Mouse (Mus musculus) heart, embryonic 14.5 days (tissue): ENCODE results near the gene Zbtb20. TPM values are rescaled to one million over a fixed set of nuclear protein-coding genes. Genes with fewer than 3 reads are reported as not detected.

Experiments used
- ATAC-seq: fragments of 200-750 bp; cut with Nextera tagmentation; 2 replicates; pipeline ENCODE4 v1.8.0; 2017; ENCODE audit warnings: low read depth, moderate TSS enrichment; ENCODE audit not compliant: insufficient number of reproducible peaks, insufficient read depth, low FRiP score
- H3K27ac ChIP-seq, 2 experiments: fragments of 200-500 bp in 1 of 2; fragments of 300-500 bp in 1 of 2; sonication (generic) in 1 of 2; replicated peaks in 1 of 2; 2 replicates each; pipeline ENCODE4 v1.5.1; 2012 to 2014; ENCODE audit warnings: low read depth in 2 of 2, low read length in 2 of 2, control low read depth in 1 of 2, mild to moderate bottlenecking in 1 of 2, mixed read lengths in 1 of 2; ENCODE audit not compliant: control insufficient read depth in 1 of 2, insufficient read depth in 1 of 2
- H3K27me3 ChIP-seq: fragments of 300-500 bp; sonication (generic); 2 replicates; pipeline ENCODE4 v1.6.1; 2014; ENCODE audit warnings: mild to moderate bottlenecking, low read length, control low read depth; ENCODE audit not compliant: control insufficient read depth, insufficient read depth
- H3K36me3 ChIP-seq: fragments of 300-500 bp; sonication (generic); 2 replicates; pipeline ENCODE4 v1.6.1; 2014; ENCODE audit warnings: mild to moderate bottlenecking, control low read depth, low read length, mixed read lengths; ENCODE audit not compliant: control insufficient read depth, insufficient read depth
- H3K4me1 ChIP-seq, 2 experiments: fragments of 200-500 bp in 1 of 2; fragments of 300-500 bp in 1 of 2; sonication (generic) in 1 of 2; 2 replicates each; pipeline ENCODE4 v1.6.1; 2012 to 2014; ENCODE audit warnings: low read length in 2 of 2, control low read depth in 1 of 2, mixed read lengths in 1 of 2; ENCODE audit not compliant: control insufficient read depth in 2 of 2, insufficient read depth in 2 of 2
- H3K4me2 ChIP-seq: fragments of 300-500 bp; sonication (generic); 2 replicates; pipeline ENCODE4 v1.6.1; 2014; ENCODE audit warnings: mild to moderate bottlenecking, low read length
- H3K4me3 ChIP-seq, 2 experiments: fragments of 200-500 bp in 1 of 2; fragments of 300-500 bp in 1 of 2; sonication (generic) in 1 of 2; 2 replicates each; pipeline ENCODE4 v1.5.1; 2012 to 2014; ENCODE audit warnings: low read length in 2 of 2, mild to moderate bottlenecking in 2 of 2, control low read depth in 1 of 2, low read depth in 1 of 2, moderate library complexity in 1 of 2; ENCODE audit not compliant: control insufficient read depth in 1 of 2, insufficient read depth in 1 of 2
- H3K9ac ChIP-seq: fragments of 300-500 bp; sonication (generic); 2 replicates; pipeline ENCODE4 v1.6.1; 2014; ENCODE audit warnings: mild to moderate bottlenecking, low read length
- H3K9me3 ChIP-seq: fragments of 300-500 bp; sonication (generic); 2 replicates; pipeline ENCODE4 v1.6.1; 2016; ENCODE audit warnings: low read length, control low read depth; ENCODE audit not compliant: control insufficient read depth
- WGBS: fragments of 180-500 bp; shearing (Covaris S2); extraction: QIAGEN DNeasy Blood & Tissue Kit; methylation state at CpG from one replicate; pipeline ENCODE4 v1.1.7; 2014; 5-methylcytosine and 5-hydroxymethylcytosine counted together
- polyA plus RNA-seq: library from polyadenylated mRNA; unstranded; fragments of >200 nt; fragmentation: Nextera tagmentation; extraction: Ambion mirVana; gene quantifications from 2 replicates; pipeline ENCODE4 v1.2.1, GENCODE M21; 2014

Zbtb20 gene
- polyA plus RNA-seq, 1 experiment from 2014 or later = 50.3 TPM

- H3K9me3 ChIP-seq = no peaks in the 10 kb centered on the region
- H3K27ac ChIP-seq = no peak overlapping the region
- H3K9ac ChIP-seq = no peak overlapping the region
- peaks cover 0 to 5% of the 10 kb centered on the region in 2 experiments; a peak in 2 of 4 replicates for H3K4me1 ChIP-seq
- ATAC-seq = no peak
- H3K36me3 ChIP-seq = no peaks in the 10 kb centered on the region
- H3K4me3 ChIP-seq = no peak overlapping the region
- 53% methylated on average over 2 of the region's 2 CpGs for WGBS
- no peak overlapping the region for H3K4me2 ChIP-seq
- no peaks in the 10 kb centered on the region for H3K27me3 ChIP-seq
These were observed 644.6 kb downstream of the Zbtb20 start for GRCm38 (mm10) chr16:43520274-43520673.

DNA sequence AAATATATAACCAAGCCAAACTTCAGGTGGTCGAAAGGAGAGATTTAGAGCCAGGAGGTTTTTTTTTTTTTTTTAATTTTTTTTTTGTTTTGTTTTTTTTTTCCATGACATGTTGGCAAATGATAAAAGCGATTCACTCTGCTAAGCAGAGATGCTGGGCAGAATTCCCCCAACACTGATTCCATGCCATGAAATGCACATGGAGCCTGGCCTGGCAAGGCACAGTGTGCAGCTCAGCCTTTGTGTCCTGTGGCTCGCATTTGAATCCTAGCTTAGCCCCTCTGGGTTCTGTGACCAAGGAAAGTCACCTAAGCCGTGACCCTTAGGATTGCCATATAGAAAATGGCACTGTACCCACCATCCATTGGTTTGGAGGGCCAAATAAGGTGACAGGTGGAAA lies 646.8 kb downstream of the Zbtb20 start:
- ATAC-seq = no peak
- Histone ChIP-seq H3K4me3 (no peak overlapping the region), H3K4me2 (no peak overlapping the region), H3K27me3 (no peaks in the 10 kb centered on the region), H3K27ac (no peak overlapping the region), H3K36me3 (no peaks in the 10 kb centered on the region), H3K9ac (no peak overlapping the region), H3K4me1 (no peaks in the 10 kb centered on the region; a peak in 1 of 4 replicates), H3K9me3 (no peaks in the 10 kb centered on the region)
- WGBS = 93% methylated on average over 4 of the region's 4 CpGs

GRCm38 (mm10) chr16:43524179-43524578 lies 648.5 kb downstream of the Zbtb20 start:
- Histone ChIP-seq H3K27me3 (no peaks in the 10 kb centered on the region), H3K4me1 (no peaks in the 10 kb centered on the region; a peak in 1 of 4 replicates), H3K9me3 (no peaks in the 10 kb centered on the region), H3K4me3 (no peak overlapping the region), H3K27ac (no peak overlapping the region), H3K4me2 (no peak overlapping the region), H3K9ac (no peak overlapping the region), H3K36me3 (no peaks in the 10 kb centered on the region)
- 85% methylated on average over 9 of the region's 9 CpGs for WGBS
- no peak for ATAC-seq

GRCm38 (mm10) chr16:43525624-43526023 lies 649.9 kb downstream of the Zbtb20 start:
- Histone ChIP-seq H3K9ac (no peak overlapping the region), H3K4me3 (no peak overlapping the region), H3K27ac (no peak overlapping the region), H3K4me2 (no peak overlapping the region), H3K27me3 (no peaks in the 10 kb centered on the region), H3K36me3 (no peaks in the 10 kb centered on the region), H3K4me1 (no peaks in the 10 kb centered on the region), H3K9me3 (no peaks in the 10 kb centered on the region)
- 92% methylated on average over 6 of the region's 6 CpGs for WGBS
- no peak for ATAC-seq

- H3K9ac ChIP-seq = no peak overlapping the region
- WGBS = 61% methylated on average over 1 of the region's 1 CpGs
- no peaks in the 10 kb centered on the region for H3K4me1 ChIP-seq
- no peaks in the 10 kb centered on the region for H3K36me3 ChIP-seq
- no peak overlapping the region for H3K27ac ChIP-seq
- no peak for ATAC-seq
- no peaks in the 10 kb centered on the region for H3K9me3 ChIP-seq
- no peaks in the 10 kb centered on the region for H3K27me3 ChIP-seq
- no peak overlapping the region for H3K4me2 ChIP-seq
- H3K4me3 ChIP-seq = no peak overlapping the region
These were observed 652.6 kb downstream of the Zbtb20 start for GRCm38 (mm10) chr16:43528300-43528699.

DNA sequence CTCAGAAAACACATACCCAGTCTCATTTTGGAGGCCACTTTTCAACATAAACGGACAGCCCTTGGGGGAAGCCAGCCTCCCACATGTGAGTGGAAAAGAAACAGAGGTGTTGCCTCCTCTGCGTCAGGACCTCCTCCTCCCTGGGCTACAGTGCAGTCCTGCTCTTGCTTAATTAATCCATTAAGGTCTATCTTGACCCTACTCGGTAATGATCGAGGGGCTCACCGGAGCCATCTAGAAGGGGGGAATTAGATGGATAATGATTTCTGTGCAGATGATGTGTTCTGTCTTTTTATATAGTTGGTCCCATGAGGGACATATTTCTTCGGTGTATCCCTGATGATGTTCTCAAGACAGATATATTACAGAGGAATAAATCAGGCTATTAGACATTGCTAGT lies 655.6 kb downstream of the Zbtb20 start:
- Histone ChIP-seq H3K9ac (no peak overlapping the region), H3K27me3 (no peaks in the 10 kb centered on the region), H3K4me3 (no peak overlapping the region), H3K36me3 (no peaks in the 10 kb centered on the region), H3K9me3 (no peaks in the 10 kb centered on the region), H3K27ac (no peak overlapping the region), H3K4me2 (no peak overlapping the region), H3K4me1 (no peaks in the 10 kb centered on the region; a peak in 1 of 4 replicates)
- ATAC-seq = no peak
- 90% methylated on average over 6 of the region's 6 CpGs for WGBS

GRCm38 (mm10) chr16:43534103-43534502 lies 658.4 kb downstream of the Zbtb20 start:
- no peaks in the 10 kb centered on the region for H3K9me3 ChIP-seq
- 81% methylated on average over 3 of the region's 3 CpGs for WGBS
- H3K27me3 ChIP-seq = no peaks in the 10 kb centered on the region
- H3K4me3 ChIP-seq = no peak overlapping the region
- H3K4me2 ChIP-seq = no peak overlapping the region
- H3K36me3 ChIP-seq = no peaks in the 10 kb centered on the region
- ATAC-seq = no peak
- no peaks in the 10 kb centered on the region; a peak in 1 of 4 replicates for H3K4me1 ChIP-seq
- H3K9ac ChIP-seq = no peak overlapping the region
- H3K27ac ChIP-seq = no peak overlapping the region

DNA sequence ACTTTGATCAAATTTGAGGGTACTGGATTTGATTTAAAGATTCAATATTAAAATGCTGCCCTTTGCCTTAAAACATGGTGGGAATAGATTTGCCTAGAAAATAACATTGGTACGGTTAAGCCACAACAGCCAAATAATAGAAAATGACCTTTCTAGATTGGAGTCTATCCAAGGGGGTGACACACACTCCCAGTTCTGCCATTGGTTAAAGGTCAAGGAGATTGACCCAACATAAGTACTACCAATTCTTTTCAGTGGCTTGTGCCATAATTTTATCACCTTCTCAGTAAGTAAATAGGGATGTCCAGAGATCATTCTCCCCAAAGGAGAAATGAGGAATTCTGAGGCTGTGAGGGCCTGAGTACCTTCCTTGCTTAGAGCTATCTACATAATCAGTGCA lies 660.2 kb downstream of the Zbtb20 start:
- no peak for ATAC-seq

More for the DNA sequence above, 660.2 kb downstream of the Zbtb20 start:
- Histone ChIP-seq H3K4me1 (no peaks in the 10 kb centered on the region; a peak in 1 of 4 replicates), H3K9ac (no peak overlapping the region), H3K27ac (no peak overlapping the region), H3K4me3 (no peak overlapping the region), H3K4me2 (no peak overlapping the region), H3K9me3 (no peaks in the 10 kb centered on the region), H3K27me3 (no peaks in the 10 kb centered on the region), H3K36me3 (no peaks in the 10 kb centered on the region)
- WGBS = 95% methylated on average over 1 of the region's 1 CpGs
